Mouse (Mus musculus) heart, postnatal 0 days (tissue): ENCODE measurements around the gene Olfr1395.

Experiments
- CTCF ChIP-seq: IDR thresholded peaks from 2 replicates; pipeline ENCODE4 v1.5.1; 2016; ENCODE audit warnings: antibody characterized with exemption, control low read depth, low read depth
- EP300 ChIP-seq: IDR thresholded peaks from 2 replicates; pipeline ENCODE4 v1.6.1; 2016; ENCODE audit warnings: antibody characterized with exemption, low read depth

DNA sequence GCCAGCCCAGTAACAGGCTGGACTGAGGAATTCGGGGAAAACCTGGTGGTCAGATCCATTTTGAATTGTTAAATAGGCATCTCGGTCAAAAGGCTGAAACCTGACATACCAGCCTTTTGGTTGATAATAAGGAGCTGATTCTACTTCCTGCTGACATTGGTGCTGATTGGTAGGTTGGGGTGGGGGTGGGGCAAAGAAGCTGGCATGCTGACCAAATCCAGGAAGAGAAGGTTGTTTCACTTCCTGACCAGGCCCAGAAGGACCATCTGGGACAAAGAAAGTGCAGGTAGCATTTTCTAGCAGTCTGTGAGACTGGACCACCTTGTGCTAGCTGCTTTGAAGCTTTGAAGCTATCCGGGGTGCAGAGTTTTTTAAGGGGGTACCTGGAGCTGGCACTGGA lies 41.7 kb upstream of the Olfr1395 start:
- no peak for TF ChIP-seq CTCF
- TF ChIP-seq EP300: no peak
